Mouse (Mus musculus) limb, embryonic 13.5 days (tissue): ENCODE results near the gene Tmem44. TPM values are rescaled to one million over a fixed set of nuclear protein-coding genes. Genes with fewer than 3 reads are reported as not detected.
A peak's percentile ranks its signal among the peaks of the same experiment; 100 is the strongest.

ENCODE experiments used
- ATAC-seq: fragments of 200-750 bp; cut with Nextera tagmentation; 2 replicates; pipeline ENCODE4 v1.8.0; 2017; ENCODE audit warnings: low read depth, moderate number of reproducible peaks, moderate TSS enrichment; ENCODE audit not compliant: low FRiP score
- H3K27ac ChIP-seq: fragments of 300-500 bp; sonication (generic); 2 replicates; pipeline ENCODE4 v1.5.1; 2015; ENCODE audit warnings: inconsistent platforms, mild to moderate bottlenecking, moderate library complexity
- H3K27me3 ChIP-seq: fragments of 300-500 bp; sonication (generic); 2 replicates; pipeline ENCODE4 v1.6.1; 2015; ENCODE audit warnings: mild to moderate bottlenecking, inconsistent platforms
- H3K36me3 ChIP-seq: fragments of 300-500 bp; sonication (generic); 2 replicates; pipeline ENCODE4 v1.6.1; 2015; ENCODE audit warnings: inconsistent platforms, mild to moderate bottlenecking, moderate library complexity
- H3K4me1 ChIP-seq: fragments of 300-500 bp; sonication (generic); 2 replicates; pipeline ENCODE4 v1.6.1; 2015; ENCODE audit warnings: inconsistent platforms
- H3K4me2 ChIP-seq: fragments of 300-500 bp; sonication (generic); replicated peaks from 2 replicates; pipeline ENCODE4 v1.6.1; 2015; ENCODE audit warnings: inconsistent platforms, mild to moderate bottlenecking, moderate library complexity
- H3K4me3 ChIP-seq: fragments of 300-500 bp; sonication (generic); 2 replicates; pipeline ENCODE4 v1.5.1; 2015; ENCODE audit warnings: moderate library complexity, mild to moderate bottlenecking, inconsistent platforms
- H3K9ac ChIP-seq: fragments of 300-500 bp; sonication (generic); 2 replicates; pipeline ENCODE4 v1.6.1; 2015; ENCODE audit warnings: mild to moderate bottlenecking, inconsistent platforms
- H3K9me3 ChIP-seq: fragments of 300-500 bp; sonication (generic); 2 replicates; pipeline ENCODE4 v1.6.1; 2016; ENCODE audit warnings: inconsistent platforms
- WGBS: fragments of 180-500 bp; shearing (Covaris S2); methylation state at CpG from one replicate; pipeline ENCODE4 v1.1.7; 2015; 5-methylcytosine and 5-hydroxymethylcytosine counted together
- polyA plus RNA-seq: library from polyadenylated mRNA; unstranded; fragments of >200 nt; fragmentation: Nextera tagmentation; extraction: Ambion mirVana; gene quantifications from 2 replicates; pipeline ENCODE4 v1.2.1, GENCODE M21; 2015

Tmem44 gene
- polyA plus RNA-seq, 1 experiment from 2014 or later = 26.0 TPM

DNA sequence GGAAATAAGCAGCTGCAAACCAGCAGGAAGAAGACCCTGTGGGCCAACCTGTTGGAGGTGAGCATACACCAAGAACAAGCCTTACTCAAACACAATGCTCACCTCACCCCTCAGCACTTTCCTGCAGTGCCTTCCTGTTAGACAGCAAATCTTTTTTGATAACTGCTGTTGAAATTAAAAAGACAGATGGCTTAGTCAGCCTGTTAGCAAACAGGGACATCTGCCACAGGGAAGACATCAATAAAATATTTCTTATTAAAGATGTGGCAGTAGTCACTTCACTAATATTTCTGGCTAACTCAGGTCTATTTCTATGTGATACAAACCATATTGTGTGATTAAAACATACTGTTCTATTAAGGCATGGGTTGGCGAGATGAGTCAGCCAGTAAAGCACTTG is 25.8 kb upstream of the Tmem44 start:
- H3K36me3 ChIP-seq = peaks cover 93% of the 10 kb centered on the region
- no peak overlapping the region for H3K9ac ChIP-seq
- 86% methylated on average over 1 of the region's 1 CpGs for WGBS
- no peaks in the 10 kb centered on the region for H3K4me1 ChIP-seq
- no peak for ATAC-seq
- H3K27me3 ChIP-seq = no peaks in the 10 kb centered on the region
- H3K4me2 ChIP-seq = no peak overlapping the region
- no peak overlapping the region for H3K4me3 ChIP-seq
- H3K27ac ChIP-seq = no peak overlapping the region
- no peaks in the 10 kb centered on the region for H3K9me3 ChIP-seq

GRCm38 (mm10) chr16:30575815-30576214 is 25.2 kb upstream of the Tmem44 start:
- H3K9me3 ChIP-seq = no peaks in the 10 kb centered on the region
- H3K4me3 ChIP-seq = no peak overlapping the region
- peaks cover 93% of the 10 kb centered on the region for H3K36me3 ChIP-seq
- H3K27me3 ChIP-seq = no peaks in the 10 kb centered on the region
- WGBS = 86% methylated on average over 7 of the region's 7 CpGs
- ATAC-seq = no peak
- no peak overlapping the region for H3K27ac ChIP-seq
- no peak overlapping the region for H3K4me2 ChIP-seq
- no peak overlapping the region for H3K9ac ChIP-seq
- H3K4me1 ChIP-seq = no peaks in the 10 kb centered on the region

DNA sequence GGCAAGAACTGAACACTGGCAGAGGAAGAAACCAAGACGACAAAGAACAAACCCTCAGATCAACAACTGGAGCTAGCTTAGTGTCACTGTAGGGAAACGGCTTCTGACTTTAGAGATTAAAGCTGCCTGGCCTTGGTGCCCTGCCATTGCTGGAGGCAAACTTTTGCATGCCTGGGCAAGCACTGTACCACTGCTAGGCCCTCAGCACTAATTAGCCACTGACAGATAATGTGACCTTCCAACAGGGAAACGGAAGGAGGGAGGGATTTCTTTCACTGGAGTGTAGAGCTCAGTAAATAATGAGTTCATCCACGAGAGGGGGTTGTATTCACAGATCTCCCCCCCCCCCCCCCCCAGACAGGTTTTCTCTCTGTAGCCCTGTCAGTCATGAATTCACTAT is 21.6 kb upstream of the Tmem44 start:
- Histone ChIP-seq H3K27me3 (no peaks in the 10 kb centered on the region), H3K4me1 (no peaks in the 10 kb centered on the region), H3K4me2 (no peak overlapping the region), H3K36me3 (peaks cover 94% of the 10 kb centered on the region), H3K9ac (no peak overlapping the region), H3K27ac (no peak overlapping the region), H3K4me3 (no peak overlapping the region), H3K9me3 (no peaks in the 10 kb centered on the region)
- no peak for ATAC-seq
- WGBS = 77% methylated on average over 4 of the region's 4 CpGs

DNA sequence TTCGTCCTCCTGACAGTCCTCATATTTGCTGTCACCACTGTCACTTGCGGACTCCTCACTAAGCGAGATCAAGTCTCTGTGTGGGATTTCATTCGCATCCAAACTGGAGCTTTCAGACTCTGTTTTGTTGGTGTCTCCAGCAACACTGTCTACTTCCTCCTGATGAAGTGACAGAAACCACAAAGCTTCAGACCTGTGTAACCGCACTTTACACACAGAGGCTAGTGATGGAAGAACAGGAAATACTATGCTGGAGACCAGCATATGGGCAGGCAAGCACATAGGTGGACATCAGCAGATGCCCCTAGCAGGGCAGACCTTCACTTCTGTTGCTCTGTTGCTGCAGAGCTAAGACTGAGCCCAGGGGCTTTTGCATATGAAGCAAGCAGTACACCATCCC is 20.7 kb upstream of the Tmem44 start:
- no peaks in the 10 kb centered on the region for H3K9me3 ChIP-seq
- H3K4me1 ChIP-seq = no peaks in the 10 kb centered on the region
- H3K27me3 ChIP-seq = no peaks in the 10 kb centered on the region
- H3K36me3 ChIP-seq = peaks cover 92% of the 10 kb centered on the region
- H3K27ac ChIP-seq = no peak overlapping the region
- no peak overlapping the region for H3K4me2 ChIP-seq
- no peak for ATAC-seq
- H3K9ac ChIP-seq = no peak overlapping the region
- WGBS = 97% methylated on average over 5 of the region's 5 CpGs
- no peak overlapping the region for H3K4me3 ChIP-seq

GRCm38 (mm10) chr16:30570173-30570572 is 19.5 kb upstream of the Tmem44 start:
- Histone ChIP-seq H3K4me1 (no peaks in the 10 kb centered on the region), H3K36me3 (peaks cover 91% of the 10 kb centered on the region), H3K9ac (no peak overlapping the region), H3K27me3 (no peaks in the 10 kb centered on the region), H3K27ac (no peak overlapping the region), H3K4me2 (no peak overlapping the region), H3K4me3 (no peak overlapping the region), H3K9me3 (no peaks in the 10 kb centered on the region)
- no peak for ATAC-seq
- 95% methylated on average over 4 of the region's 4 CpGs for WGBS

- no peaks in the 10 kb centered on the region for H3K9me3 ChIP-seq
- peaks cover 95% of the 10 kb centered on the region for H3K36me3 ChIP-seq
- H3K9ac ChIP-seq = no peak overlapping the region
- WGBS = 91% methylated on average over 6 of the region's 6 CpGs
- no peak for ATAC-seq
- no peak overlapping the region for H3K4me3 ChIP-seq
- H3K27me3 ChIP-seq = no peaks in the 10 kb centered on the region
- H3K27ac ChIP-seq = no peak overlapping the region
- no peaks in the 10 kb centered on the region for H3K4me1 ChIP-seq
- no peak overlapping the region for H3K4me2 ChIP-seq
Measured at GRCm38 (mm10) chr16:30565631-30566030, 15.0 kb upstream of the Tmem44 start.

GRCm38 (mm10) chr16:30560601-30561000 is 10.0 kb upstream of the Tmem44 start:
- Histone ChIP-seq H3K4me3 (no peak overlapping the region), H3K36me3 (peaks cover 91% of the 10 kb centered on the region), H3K27ac (no peak overlapping the region), H3K9ac (no peak overlapping the region), H3K4me2 (no peak overlapping the region), H3K27me3 (no peaks in the 10 kb centered on the region), H3K4me1 (no peaks in the 10 kb centered on the region), H3K9me3 (peaks cover 9% of the 10 kb centered on the region)
- WGBS = 92% methylated on average over 4 of the region's 4 CpGs
- ATAC-seq = no peak

GRCm38 (mm10) chr16:30559312-30559992 is 8.8 kb upstream of the Tmem44 start:
- Histone ChIP-seq H3K4me1 (no peaks in the 10 kb centered on the region), H3K9me3 (peaks cover 20% of the 10 kb centered on the region), H3K9ac (no peak overlapping the region), H3K27me3 (no peaks in the 10 kb centered on the region), H3K4me3 (no peak overlapping the region), H3K4me2 (no peak overlapping the region), H3K27ac (no peak overlapping the region), H3K36me3 (peaks cover 82% of the 10 kb centered on the region)
- 92% methylated on average over 5 of the region's 5 CpGs for WGBS
- ATAC-seq = no peak

DNA sequence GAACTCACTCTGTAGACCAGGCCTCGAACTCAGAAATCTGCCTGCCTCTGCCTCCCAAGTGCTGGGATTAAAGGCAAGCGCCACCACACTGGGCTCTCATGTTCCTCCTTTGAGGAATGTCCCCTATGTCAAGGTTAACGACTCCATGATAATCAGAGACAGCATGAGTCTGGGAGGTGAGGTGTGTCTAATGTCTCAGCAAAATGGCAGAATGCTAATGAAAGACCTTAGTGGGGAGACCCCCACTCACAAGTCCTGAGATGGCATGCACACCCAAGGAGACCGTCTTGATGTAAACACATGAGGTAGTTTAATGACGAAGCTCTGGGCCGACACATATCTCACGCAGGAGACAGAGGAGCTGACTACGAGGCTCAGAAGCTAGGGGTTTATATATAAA is 3.5 kb upstream of the Tmem44 start:
- no peak overlapping the region for H3K27ac ChIP-seq
- H3K36me3 ChIP-seq = peaks cover 30% of the 10 kb centered on the region
- no peaks in the 10 kb centered on the region for H3K27me3 ChIP-seq
- H3K9me3 ChIP-seq = peaks cover 25% of the 10 kb centered on the region
- WGBS = 97% methylated on average over 8 of the region's 8 CpGs
- no peak overlapping the region for H3K9ac ChIP-seq
- ATAC-seq = no peak
- H3K4me3 ChIP-seq = no peak overlapping the region
- H3K4me1 ChIP-seq = peaks cover 18% of the 10 kb centered on the region
- H3K4me2 ChIP-seq = no peak overlapping the region

- H3K36me3 ChIP-seq = peaks cover 17% of the 10 kb centered on the region
- H3K27me3 ChIP-seq = no peaks in the 10 kb centered on the region
- no peak overlapping the region for H3K9ac ChIP-seq
- no peak overlapping the region for H3K4me3 ChIP-seq
- peak overlapping the region; percentile 79 for H3K27ac ChIP-seq
- no peak overlapping the region for H3K4me2 ChIP-seq
- H3K4me1 ChIP-seq = peaks cover 23% of the 10 kb centered on the region
- ATAC-seq = no peak
- peaks cover 25% of the 10 kb centered on the region for H3K9me3 ChIP-seq
- 45% methylated on average over 11 of the region's 11 CpGs for WGBS
Measured at GRCm38 (mm10) chr16:30552621-30553338, 2.1 kb upstream of the Tmem44 start.

DNA sequence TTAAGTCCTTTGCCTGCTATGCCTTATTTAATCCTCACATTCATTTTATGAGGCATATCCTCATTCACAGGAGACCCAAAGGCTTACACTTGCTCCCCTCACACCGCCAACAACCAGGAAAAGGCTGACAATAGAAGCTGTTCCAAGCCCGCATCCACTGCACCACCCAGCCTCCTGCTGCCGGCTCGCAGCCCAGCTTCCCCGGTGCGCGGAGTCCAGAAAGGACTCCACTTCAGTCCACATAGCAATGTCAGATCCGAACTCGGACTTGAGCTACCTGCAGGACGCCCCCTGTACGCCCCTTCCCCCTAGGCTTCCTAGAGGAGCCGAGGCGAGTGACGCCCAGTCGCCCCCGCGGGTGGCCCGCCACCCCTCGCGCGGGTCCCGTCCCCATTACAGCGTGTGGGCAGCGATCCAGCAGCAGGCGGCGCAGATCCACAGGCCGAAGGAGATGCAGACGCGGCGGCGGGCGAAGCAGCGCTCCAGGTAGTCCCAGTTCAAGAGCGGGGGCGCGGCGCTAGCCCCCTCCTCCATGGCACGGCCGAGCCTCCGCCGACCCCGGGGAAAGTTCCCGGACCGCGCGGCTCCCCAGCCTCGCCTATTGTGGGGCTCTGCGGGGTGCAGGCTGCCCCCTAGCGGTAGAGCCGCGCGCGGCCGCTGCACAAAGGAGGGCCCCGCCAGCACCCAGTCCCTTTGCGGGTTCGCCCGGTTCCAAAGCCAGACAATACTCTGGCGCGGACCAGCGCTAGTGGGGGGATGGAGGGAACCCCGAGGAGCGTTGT is 485 bp downstream of the Tmem44 start:
- under 1% methylated on average over 63 of the region's 63 CpGs for WGBS
- peak; percentile 87 for ATAC-seq
- peak overlapping the region; percentile 90 for H3K9ac ChIP-seq

DNA sequence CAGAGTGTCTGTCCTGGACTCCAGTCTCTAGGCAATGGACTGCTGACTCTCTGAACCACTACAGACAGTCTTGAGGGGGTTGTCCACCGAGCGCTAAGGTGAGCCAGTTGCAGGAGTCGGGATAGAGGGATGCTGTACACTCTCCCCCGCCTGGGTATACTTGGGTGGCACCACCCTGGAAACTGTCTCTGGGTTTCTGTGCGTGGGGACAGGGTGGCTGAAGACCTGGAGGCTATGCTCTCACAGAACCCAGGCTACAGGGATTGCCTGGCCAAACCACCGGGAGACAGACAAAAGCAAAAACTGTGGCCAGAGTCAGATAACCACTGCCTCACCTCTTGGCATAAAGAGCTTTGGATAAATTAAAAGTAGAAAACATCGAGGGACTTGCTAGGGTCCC is 1.1 kb downstream of the Tmem44 start:
- H3K27ac ChIP-seq = no peak overlapping the region
- peak overlapping the region; percentile 72 for H3K4me3 ChIP-seq
- no peak for ATAC-seq
- H3K27me3 ChIP-seq = no peaks in the 10 kb centered on the region
- H3K36me3 ChIP-seq = peaks cover 25% of the 10 kb centered on the region
- peak overlapping the region; percentile 74 for H3K4me2 ChIP-seq
- H3K9me3 ChIP-seq = peaks cover 10% of the 10 kb centered on the region; the same call in 1 of the 2 replicates
- peaks cover 23% of the 10 kb centered on the region for H3K4me1 ChIP-seq
- 79% methylated on average over 7 of the region's 7 CpGs for WGBS
- H3K9ac ChIP-seq = no peak overlapping the region

More for the DNA sequence above, 485 bp downstream of the Tmem44 start:
- H3K27ac ChIP-seq = 0 out of 2 replicates have a peak overlapping the region, but pooled peaks have one; percentile 17
- peaks cover 23% of the 10 kb centered on the region for H3K4me1 ChIP-seq
- peak overlapping the region; percentile 72 for H3K4me3 ChIP-seq
- peaks cover 16% of the 10 kb centered on the region for H3K9me3 ChIP-seq
- H3K36me3 ChIP-seq = peaks cover 19% of the 10 kb centered on the region
- no peaks in the 10 kb centered on the region for H3K27me3 ChIP-seq
- H3K4me2 ChIP-seq = peak overlapping the region; percentile 74
